Mouse (Mus musculus) neural tube, embryonic 12.5 days (tissue): ENCODE measurements around the gene Hebp1. TPM values are rescaled to one million over a fixed set of nuclear protein-coding genes. Genes with fewer than 3 reads are reported as not detected.

ENCODE experiments used
- ATAC-seq: fragments of 200-750 bp; cut with Nextera tagmentation; 2 replicates; pipeline ENCODE4 v1.8.0; 2017; ENCODE audit warnings: low read depth, mild to moderate bottlenecking, moderate TSS enrichment, moderate library complexity; ENCODE audit not compliant: low FRiP score
- H3K27ac ChIP-seq: fragments of 300-500 bp; sonication (generic); 2 replicates; pipeline ENCODE4 v1.5.1; 2016
- H3K27me3 ChIP-seq: fragments of 300-500 bp; sonication (generic); replicated peaks from 2 replicates; pipeline ENCODE4 v1.6.1; 2016; ENCODE audit warnings: mild to moderate bottlenecking
- H3K36me3 ChIP-seq: fragments of 300-500 bp; sonication (generic); 2 replicates; pipeline ENCODE4 v1.6.1; 2016; ENCODE audit warnings: mild to moderate bottlenecking
- H3K4me1 ChIP-seq: fragments of 300-500 bp; sonication (generic); 2 replicates; pipeline ENCODE4 v1.6.1; 2016
- H3K4me2 ChIP-seq: fragments of 300-500 bp; sonication (generic); replicated peaks from 2 replicates; pipeline ENCODE4 v1.6.1; 2016; ENCODE audit warnings: mild to moderate bottlenecking
- H3K4me3 ChIP-seq: fragments of 300-500 bp; sonication (generic); 2 replicates; pipeline ENCODE4 v1.5.1; 2016
- H3K9ac ChIP-seq: fragments of 300-500 bp; sonication (generic); 2 replicates; pipeline ENCODE4 v1.6.1; 2016; ENCODE audit warnings: mild to moderate bottlenecking
- H3K9me3 ChIP-seq: fragments of 300-500 bp; sonication (generic); 2 replicates; pipeline ENCODE4 v1.6.1; 2016; ENCODE audit warnings: mild to moderate bottlenecking
- WGBS: fragments of 180-500 bp; shearing (Covaris S2); methylation state at CpG from one replicate; pipeline ENCODE4 v1.1.7; 2016; 5-methylcytosine and 5-hydroxymethylcytosine counted together
- polyA plus RNA-seq: library from polyadenylated mRNA; unstranded; fragments of >200 nt; fragmentation: Nextera tagmentation; extraction: Ambion mirVana; gene quantifications from 2 replicates; pipeline ENCODE4 v1.2.1, GENCODE M21; 2016

Gene Hebp1
- polyA plus RNA-seq: 5.2 and 7.1 TPM in 2 replicates

DNA sequence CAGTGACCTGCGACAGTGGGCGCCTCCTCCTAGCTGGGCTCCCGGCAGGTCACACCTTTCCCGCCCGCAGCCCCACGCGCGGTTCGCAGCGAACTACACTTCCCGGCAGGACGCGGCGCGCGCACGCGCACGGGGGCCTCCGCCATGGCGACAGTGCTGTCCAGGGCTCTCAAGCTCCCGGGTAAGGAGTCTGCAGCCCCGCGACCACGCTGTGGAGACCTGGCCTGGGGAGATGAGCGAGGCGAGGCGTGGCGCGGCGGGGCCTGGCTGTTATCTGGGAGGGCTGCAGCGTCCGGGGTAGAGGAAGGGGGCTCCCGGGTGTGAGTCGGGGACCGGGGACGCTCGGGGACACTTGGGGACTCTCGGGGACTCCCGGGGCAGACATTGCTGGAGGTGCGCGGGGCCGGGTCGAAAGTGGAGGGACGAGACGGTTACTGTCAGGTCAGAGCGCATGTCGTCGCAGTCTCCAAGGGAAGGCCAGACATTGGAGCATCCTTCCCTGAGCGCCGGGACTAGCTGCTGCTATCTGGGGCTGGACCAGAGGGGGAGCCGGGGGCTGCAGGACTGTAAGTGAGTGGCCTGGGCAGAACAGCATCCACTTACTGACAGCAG, at the start of gene Hebp1, which contains the start of gene Fam234b:
Gene Hebp1, minus strand, starts transcription at position 102 of the 612 bp plus-strand sequence.
Gene Fam234b, plus strand, starts transcription at position 57 of the 612 bp plus-strand sequence.
- Histone ChIP-seq H3K4me1 (peaks cover 10% of the 10 kb centered on the region), H3K9ac (peak within 1 kb of the TSS; percentile 85), H3K4me2 (peak within 1 kb of the TSS; percentile 90), H3K9me3 (no peaks in the 10 kb centered on the region), H3K27ac (peak within 1 kb of the TSS; percentile 77), H3K4me3 (peak within 1 kb of the TSS; percentile 87), H3K27me3 (no peaks in the 10 kb centered on the region), H3K36me3 (no peaks in the 10 kb centered on the region)
- ATAC-seq: peak; percentile 95
- WGBS: under 1% methylated on average over 52 of the region's 52 CpGs

GRCm38 (mm10) chr6:135245586-135245985, 47.8 kb upstream of the Hebp1 start:
- no peak overlapping the region for H3K4me3 ChIP-seq
- H3K36me3 ChIP-seq: no peaks in the 10 kb centered on the region
- no peak overlapping the region for H3K27ac ChIP-seq
- H3K4me1 ChIP-seq: no peaks in the 10 kb centered on the region; the same call in 1 of the 2 replicates
- WGBS: 77% methylated on average over 8 of the region's 8 CpGs
- H3K9ac ChIP-seq: no peak overlapping the region
- H3K9me3 ChIP-seq: no peaks in the 10 kb centered on the region
- ATAC-seq: no peak
- no peak overlapping the region for H3K4me2 ChIP-seq
- H3K27me3 ChIP-seq: no peaks in the 10 kb centered on the region

GRCm38 (mm10) chr6:135240361-135240760, 42.5 kb upstream of the Hebp1 start:
- Histone ChIP-seq H3K4me2 (no peak overlapping the region), H3K9ac (no peak overlapping the region), H3K36me3 (0 out of 2 replicates have a peak, but pooled peaks cover 4% of the 10 kb centered on the region), H3K27ac (no peak overlapping the region), H3K4me1 (no peaks in the 10 kb centered on the region), H3K4me3 (no peak overlapping the region), H3K9me3 (no peaks in the 10 kb centered on the region), H3K27me3 (no peaks in the 10 kb centered on the region)
- no peak for ATAC-seq
- WGBS: 90% methylated on average over 8 of the region's 8 CpGs

DNA sequence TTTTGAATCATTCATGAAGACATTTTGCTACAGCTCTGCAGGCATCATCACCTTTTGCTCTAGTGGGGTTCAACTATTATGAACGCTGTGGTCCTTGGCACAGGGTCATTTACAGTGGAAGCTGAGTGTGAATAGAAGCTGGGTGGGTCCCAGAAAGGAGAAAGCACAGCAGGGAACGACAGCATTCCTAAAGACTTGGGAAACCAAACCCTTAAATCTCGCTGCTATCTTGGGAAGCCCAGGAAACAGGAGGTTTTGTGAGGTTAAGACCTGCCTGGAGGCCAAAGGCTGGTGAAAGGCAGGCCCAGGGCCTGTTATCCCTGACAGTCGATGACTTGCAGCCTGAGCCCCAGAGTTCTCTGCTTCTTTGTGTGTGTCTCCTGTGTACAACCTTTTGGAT, 40.4 kb upstream of the Hebp1 start:
- Histone ChIP-seq H3K4me2 (no peak overlapping the region), H3K9me3 (no peaks in the 10 kb centered on the region), H3K36me3 (peaks cover 16% of the 10 kb centered on the region), H3K9ac (no peak overlapping the region), H3K27ac (no peak overlapping the region), H3K27me3 (no peaks in the 10 kb centered on the region), H3K4me3 (no peak overlapping the region), H3K4me1 (no peaks in the 10 kb centered on the region)
- WGBS: 49% methylated on average over 4 of the region's 4 CpGs
- ATAC-seq: no peak

DNA sequence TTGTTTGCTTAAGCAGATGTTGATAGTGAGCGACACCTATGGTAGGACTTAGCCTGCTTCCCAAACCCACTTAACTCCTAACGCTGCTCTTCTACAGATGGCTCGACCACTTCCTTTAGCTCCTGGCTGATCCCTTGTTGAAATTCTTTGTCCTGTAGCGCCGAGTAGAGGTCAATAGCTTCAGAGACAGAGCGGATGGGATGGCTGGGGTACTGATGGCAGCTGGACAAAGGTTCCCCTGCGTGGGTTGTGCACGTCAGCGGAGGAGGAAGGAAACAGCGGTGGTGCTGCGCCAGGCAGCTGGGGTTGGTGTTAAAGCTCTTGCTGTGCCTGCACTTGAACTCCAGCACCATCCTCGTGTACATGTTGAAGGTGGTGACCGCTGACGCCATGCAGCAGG, 39.5 kb upstream of the Hebp1 start:
- Histone ChIP-seq H3K4me3 (no peak overlapping the region), H3K9ac (no peak overlapping the region), H3K27ac (no peak overlapping the region), H3K27me3 (no peaks in the 10 kb centered on the region), H3K4me1 (no peaks in the 10 kb centered on the region), H3K36me3 (peaks cover 21% of the 10 kb centered on the region), H3K4me2 (no peak overlapping the region), H3K9me3 (no peaks in the 10 kb centered on the region)
- ATAC-seq: no peak
- WGBS: 80% methylated on average over 14 of the region's 14 CpGs

DNA sequence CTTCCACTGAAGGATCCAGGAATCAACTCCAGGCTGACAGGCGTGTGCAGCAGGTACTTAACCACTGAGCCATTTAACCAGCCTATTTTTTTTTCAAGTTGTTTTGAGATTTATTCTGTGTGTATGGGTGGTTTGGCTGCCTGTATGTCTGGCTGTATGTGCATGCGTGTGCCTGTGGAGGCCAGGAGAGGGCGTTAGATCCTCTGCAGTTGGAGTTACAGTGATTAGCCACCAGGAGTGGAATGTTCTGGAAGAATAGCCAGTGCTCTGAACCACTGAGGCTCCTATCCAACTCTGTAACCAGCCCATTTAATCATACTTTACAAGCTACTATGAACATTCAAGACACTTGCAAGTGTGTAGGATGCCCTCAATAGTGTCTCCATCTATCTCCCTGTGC, 38.8 kb upstream of the Hebp1 start:
- Histone ChIP-seq H3K4me3 (no peak overlapping the region), H3K9me3 (no peaks in the 10 kb centered on the region), H3K4me1 (no peaks in the 10 kb centered on the region), H3K27ac (no peak overlapping the region), H3K36me3 (peaks cover 27% of the 10 kb centered on the region), H3K4me2 (no peak overlapping the region), H3K9ac (no peak overlapping the region), H3K27me3 (no peaks in the 10 kb centered on the region)
- no peak for ATAC-seq
- 89% methylated on average over 3 of the region's 3 CpGs for WGBS

GRCm38 (mm10) chr6:135235742-135236141, 37.9 kb upstream of the Hebp1 start:
- Histone ChIP-seq H3K4me3 (no peak overlapping the region), H3K4me1 (no peaks in the 10 kb centered on the region), H3K36me3 (peaks cover 28% of the 10 kb centered on the region), H3K9me3 (no peaks in the 10 kb centered on the region), H3K9ac (no peak overlapping the region), H3K27ac (no peak overlapping the region), H3K4me2 (no peak overlapping the region), H3K27me3 (no peaks in the 10 kb centered on the region)
- ATAC-seq: no peak
- 96% methylated on average over 3 of the region's 3 CpGs for WGBS

GRCm38 (mm10) chr6:135232443-135233182, 34.8 kb upstream of the Hebp1 start:
- no peak overlapping the region for H3K27ac ChIP-seq
- peaks cover 37% of the 10 kb centered on the region for H3K36me3 ChIP-seq
- H3K9ac ChIP-seq: no peak overlapping the region
- ATAC-seq: no peak
- H3K27me3 ChIP-seq: no peaks in the 10 kb centered on the region
- H3K4me3 ChIP-seq: no peak overlapping the region
- WGBS: 67% methylated on average over 12 of the region's 12 CpGs
- H3K4me1 ChIP-seq: no peaks in the 10 kb centered on the region
- H3K4me2 ChIP-seq: no peak overlapping the region
- no peaks in the 10 kb centered on the region for H3K9me3 ChIP-seq

DNA sequence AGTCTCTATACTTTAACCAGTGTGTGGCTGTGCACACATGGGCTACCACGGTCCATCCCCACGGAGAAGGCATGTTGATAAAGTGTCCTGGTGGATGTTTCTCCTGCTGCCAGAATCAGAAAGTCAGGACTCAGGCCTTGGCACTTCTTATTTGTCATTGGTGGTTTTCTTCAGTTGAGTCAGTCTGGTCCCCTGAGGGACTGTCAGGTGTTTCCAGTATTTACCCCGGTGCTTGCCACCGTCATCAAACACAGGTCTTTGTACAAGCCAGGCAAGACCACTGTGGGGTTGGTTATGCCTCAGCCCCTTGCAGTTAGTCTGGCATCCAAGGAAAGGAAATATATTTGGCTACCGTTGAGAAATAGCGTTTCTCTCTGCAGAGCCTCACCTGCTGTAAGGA, 32.8 kb upstream of the Hebp1 start:
- WGBS: 88% methylated on average over 6 of the region's 6 CpGs
- Histone ChIP-seq H3K9me3 (no peaks in the 10 kb centered on the region), H3K4me1 (no peaks in the 10 kb centered on the region), H3K4me2 (no peak overlapping the region), H3K27ac (no peak overlapping the region), H3K4me3 (no peak overlapping the region), H3K27me3 (no peaks in the 10 kb centered on the region), H3K9ac (no peak overlapping the region), H3K36me3 (peaks cover 43% of the 10 kb centered on the region)
- no peak for ATAC-seq

- peak; percentile 70 for ATAC-seq
- H3K9me3 ChIP-seq: no peaks in the 10 kb centered on the region
- peaks cover 37% of the 10 kb centered on the region for H3K36me3 ChIP-seq
- peaks cover 4% of the 10 kb centered on the region; the same call in 1 of the 2 replicates for H3K4me1 ChIP-seq
- H3K27ac ChIP-seq: no peak overlapping the region
- H3K9ac ChIP-seq: no peak overlapping the region
- WGBS: 52% methylated on average over 10 of the region's 10 CpGs
- H3K4me2 ChIP-seq: no peak overlapping the region
- H3K27me3 ChIP-seq: no peaks in the 10 kb centered on the region
- H3K4me3 ChIP-seq: no peak overlapping the region
Measured at GRCm38 (mm10) chr6:135228465-135228941, 30.7 kb upstream of the Hebp1 start.

GRCm38 (mm10) chr6:135223786-135224416, 26.1 kb upstream of the Hebp1 start:
- Histone ChIP-seq H3K4me3 (no peak overlapping the region), H3K9me3 (no peaks in the 10 kb centered on the region), H3K27me3 (no peaks in the 10 kb centered on the region), H3K36me3 (peaks cover 29% of the 10 kb centered on the region; the same call in 1 of the 2 replicates), H3K9ac (no peak overlapping the region), H3K4me2 (no peak overlapping the region), H3K27ac (no peak overlapping the region), H3K4me1 (peaks cover 4% of the 10 kb centered on the region; the same call in 1 of the 2 replicates)
- 67% methylated on average over 6 of the region's 6 CpGs for WGBS
- peak; percentile 65; the same call in 1 of the 2 replicates for ATAC-seq

DNA sequence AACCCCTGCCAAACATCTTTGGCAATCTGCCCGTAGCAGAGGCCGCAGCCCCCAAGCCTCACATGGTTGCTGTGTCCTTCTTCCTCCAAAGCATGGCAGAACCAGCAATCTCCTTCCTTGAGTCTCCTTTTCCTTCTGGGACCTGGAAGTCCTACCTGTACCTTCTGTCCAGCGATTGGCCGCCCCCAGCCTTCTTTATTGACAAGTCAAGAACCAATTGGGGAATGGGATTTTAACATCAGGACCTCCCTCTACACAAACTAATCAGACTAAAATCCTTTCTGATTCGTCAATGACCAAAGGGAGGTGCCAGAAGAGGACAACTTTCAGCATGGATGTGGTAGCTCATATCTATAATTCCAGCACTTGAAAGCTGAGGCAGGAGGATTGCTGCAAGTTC, 22.1 kb upstream of the Hebp1 start:
- Histone ChIP-seq H3K27me3 (no peaks in the 10 kb centered on the region), H3K4me1 (peaks cover 4% of the 10 kb centered on the region; the same call in 1 of the 2 replicates), H3K27ac (no peak overlapping the region), H3K36me3 (peaks cover 23% of the 10 kb centered on the region; the same call in 1 of the 2 replicates), H3K4me2 (no peak overlapping the region), H3K9me3 (no peaks in the 10 kb centered on the region), H3K9ac (no peak overlapping the region), H3K4me3 (no peak overlapping the region)
- 94% methylated on average over 5 of the region's 5 CpGs for WGBS
- no peak for ATAC-seq
